Mouse (Mus musculus): ENCODE measurements around the gene Zfp710. TPM values are rescaled to one million over a fixed set of nuclear protein-coding genes. Genes with fewer than 3 reads are reported as not detected.

The Zfp710 gene
- total and polyA plus RNA-seq, 2 experiments: 5.4 to 12.7 TPM

- no peaks in the 10 kb centered on the region for H3K27me3 ChIP-seq (ENCODE audit: control insufficient read depth, insufficient read depth, low read length)
- WGBS: under 1% methylated on average over 28 of the region's 28 CpGs
- TF ChIP-seq POLR2A (IDR thresholded peaks at IDR 0.05; ENCODE audit: extremely low read depth, insufficient read depth, low read length) (no peak), CTCF (IDR thresholded peaks at IDR 0.05; ENCODE audit: low read depth, low read length) (no peak)
- H3K79me2 ChIP-seq (ENCODE audit: control insufficient read depth, insufficient read depth, low read length): peaks cover 13% of the 10 kb centered on the region; the same call in 1 of the 2 replicates
- H3K27ac ChIP-seq (replicated peaks; ENCODE audit: insufficient read depth, low read depth, low read length): peak overlapping the region; percentile 93
- peak overlapping the region; percentile 98 for H3K9ac ChIP-seq (ENCODE audit: low read depth, low read length)
- DNase-seq (ENCODE audit: extremely low read depth, low read depth, low spot score): peak; percentile 33
- H3K36me3 ChIP-seq (ENCODE audit: control insufficient read depth, insufficient read depth, low read length): no peaks in the 10 kb centered on the region
- H3K4me3 ChIP-seq (ENCODE audit: insufficient read depth, low read depth, low read length): peak overlapping the region; percentile 91
- peaks cover 19% of the 10 kb centered on the region for H3K4me1 ChIP-seq (ENCODE audit: control insufficient read depth, insufficient read depth, low read length)
These were observed 940 bp downstream of the Zfp710 start for GRCm38 (mm10) chr7:80025391-80026117.

- Histone ChIP-seq H3K4me1 (ENCODE audit: control insufficient read depth, insufficient read depth, low read length) (peaks cover 20% of the 10 kb centered on the region), H3K27ac (replicated peaks; ENCODE audit: insufficient read depth, low read depth, low read length) (peak overlapping the region; percentile 100), H3K79me2 (ENCODE audit: control insufficient read depth, insufficient read depth, low read length) (peaks cover 19% of the 10 kb centered on the region; the same call in 1 of the 2 replicates), H3K9ac (ENCODE audit: low read depth, low read length) (peak overlapping the region; percentile 100), H3K36me3 (ENCODE audit: control insufficient read depth, insufficient read depth, low read length) (no peaks in the 10 kb centered on the region), H3K27me3 (ENCODE audit: control insufficient read depth, insufficient read depth, low read length) (no peaks in the 10 kb centered on the region), H3K4me3 (ENCODE audit: insufficient read depth, low read depth, low read length) (peak overlapping the region; percentile 92)
- no peak for TF ChIP-seq POLR2A (IDR thresholded peaks at IDR 0.05; ENCODE audit: extremely low read depth, insufficient read depth, low read length)
- TF ChIP-seq CTCF (IDR thresholded peaks at IDR 0.05; ENCODE audit: low read depth, low read length): no peak
- DNase-seq (ENCODE audit: extremely low read depth, low read depth, low spot score): peak; percentile 36
- 2% methylated on average over 44 of the region's 59 CpGs for WGBS
These were observed 1.7 kb downstream of the Zfp710 start for GRCm38 (mm10) chr7:80026118-80026989.

- H3K27me3 ChIP-seq (ENCODE audit: control insufficient read depth, insufficient read depth, low read length): no peaks in the 10 kb centered on the region
- H3K4me1 ChIP-seq (ENCODE audit: control insufficient read depth, insufficient read depth, low read length): peaks cover 27% of the 10 kb centered on the region
- H3K9ac ChIP-seq (ENCODE audit: low read depth, low read length): peak overlapping the region; percentile 100
- DNase-seq (ENCODE audit: extremely low read depth, low read depth, low spot score): peak; percentile 45
- no peaks in the 10 kb centered on the region for H3K36me3 ChIP-seq (ENCODE audit: control insufficient read depth, insufficient read depth, low read length)
- under 1% methylated on average over 64 of the region's 71 CpGs for WGBS
- peak overlapping the region; percentile 92 for H3K4me3 ChIP-seq (ENCODE audit: insufficient read depth, low read depth, low read length)
- peaks cover 21% of the 10 kb centered on the region; the same call in 1 of the 2 replicates for H3K79me2 ChIP-seq (ENCODE audit: control insufficient read depth, insufficient read depth, low read length)
- TF ChIP-seq POLR2A (IDR thresholded peaks at IDR 0.05; ENCODE audit: extremely low read depth, insufficient read depth, low read length) (peak; percentile 64), CTCF (IDR thresholded peaks at IDR 0.05; ENCODE audit: low read depth, low read length) (no peak)
- peak overlapping the region; percentile 100 for H3K27ac ChIP-seq (replicated peaks; ENCODE audit: insufficient read depth, low read depth, low read length)
These were observed 2.5 kb downstream of the Zfp710 start for GRCm38 (mm10) chr7:80026990-80027635.

- TF ChIP-seq POLR2A (IDR thresholded peaks at IDR 0.05; ENCODE audit: extremely low read depth, insufficient read depth, low read length) (0 out of 2 replicates have a peak, but pooled peaks have one; percentile 36), CTCF (IDR thresholded peaks at IDR 0.05; ENCODE audit: low read depth, low read length) (no peak)
- Histone ChIP-seq H3K36me3 (ENCODE audit: control insufficient read depth, insufficient read depth, low read length) (no peaks in the 10 kb centered on the region), H3K27ac (replicated peaks; ENCODE audit: insufficient read depth, low read depth, low read length) (peak overlapping the region; percentile 100), H3K27me3 (ENCODE audit: control insufficient read depth, insufficient read depth, low read length) (no peaks in the 10 kb centered on the region), H3K9ac (ENCODE audit: low read depth, low read length) (peak overlapping the region; percentile 100), H3K4me3 (ENCODE audit: insufficient read depth, low read depth, low read length) (peak overlapping the region; percentile 92), H3K79me2 (ENCODE audit: control insufficient read depth, insufficient read depth, low read length) (peaks cover 21% of the 10 kb centered on the region; the same call in 1 of the 2 replicates), H3K4me1 (ENCODE audit: control insufficient read depth, insufficient read depth, low read length) (peaks cover 29% of the 10 kb centered on the region)
- 2% methylated on average over 23 of the region's 23 CpGs for WGBS
- DNase-seq (ENCODE audit: extremely low read depth, low read depth, low spot score): peak; percentile 82
These were observed 3.2 kb downstream of the Zfp710 start for GRCm38 (mm10) chr7:80027636-80028417.

DNA sequence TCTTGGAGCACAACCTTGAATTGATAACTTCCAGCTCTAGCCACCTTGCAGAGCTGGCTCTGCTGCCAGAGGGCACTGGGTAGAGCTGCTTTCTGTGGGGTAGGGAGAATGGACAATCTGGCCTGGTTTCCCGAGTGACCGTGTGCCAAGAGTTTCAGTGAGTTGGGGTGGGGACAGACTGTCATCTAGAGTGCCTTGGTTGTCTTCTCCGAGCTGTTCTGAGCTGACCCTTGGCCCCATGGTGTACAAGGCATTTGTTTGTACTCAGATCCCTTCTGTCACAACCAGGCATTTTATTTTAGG is 3.8 kb downstream of the Zfp710 start:
- peak; percentile 88 for DNase-seq (ENCODE audit: extremely low read depth, low read depth, low spot score)

More for the DNA sequence above, 3.8 kb downstream of the Zfp710 start:
- H3K4me1 ChIP-seq (ENCODE audit: control insufficient read depth, insufficient read depth, low read length): peaks cover 32% of the 10 kb centered on the region
- H3K36me3 ChIP-seq (ENCODE audit: control insufficient read depth, insufficient read depth, low read length): no peaks in the 10 kb centered on the region
- H3K9ac ChIP-seq (ENCODE audit: low read depth, low read length): peak overlapping the region; percentile 33
- no peak for TF ChIP-seq POLR2A (IDR thresholded peaks at IDR 0.05; ENCODE audit: extremely low read depth, insufficient read depth, low read length)
- no peak for TF ChIP-seq CTCF (IDR thresholded peaks at IDR 0.05; ENCODE audit: low read depth, low read length)
- peak overlapping the region; percentile 32 for H3K4me3 ChIP-seq (ENCODE audit: insufficient read depth, low read depth, low read length)
- peaks cover 26% of the 10 kb centered on the region; the same call in 1 of the 2 replicates for H3K79me2 ChIP-seq (ENCODE audit: control insufficient read depth, insufficient read depth, low read length)
- 3% methylated on average over 3 of the region's 3 CpGs for WGBS
- no peaks in the 10 kb centered on the region for H3K27me3 ChIP-seq (ENCODE audit: control insufficient read depth, insufficient read depth, low read length)
- H3K27ac ChIP-seq (replicated peaks; ENCODE audit: insufficient read depth, low read depth, low read length): peak overlapping the region; percentile 100
